10 mouse cellular contexts compared by ENCODE assay signal in genomic region chr19:61247334-61247733, GRCm38 (mm10). TPM values are rescaled to one million over a fixed set of nuclear protein-coding genes. Genes with fewer than 3 reads are reported as not detected.
ATAC-seq and TF ChIP-seq lines count a peak whose summit lies in the region.
"Not testable (repeated sequence)": the region's sequence is repeated elsewhere in the genome, so short reads cannot be mapped to it uniquely, and the experiment has no call there.
"Had no signal": no experiment of that assay in that cellular context is flagged by ENCODE, and none has a peak within 500 bp of the region (broad histone marks: within the 10 kb centered on the region; RNA-seq: fewer than 3 reads in every experiment).

No protein-coding gene starts in this region.

- not testable (repeated sequence) for H3K4me3 ChIP-seq in intestine, embryonic 15.5 days (replicated peaks); intestine, embryonic 16.5 days (ENCODE audit: low read length); small intestine, adult 2 months (ENCODE audit: low read depth, low read length)

- not testable (repeated sequence) for H3K9ac ChIP-seq in intestine, embryonic 15.5 days; intestine, embryonic 16.5 days (ENCODE audit: low read depth, low read length)

- TF ChIP-seq CTCF in small intestine, adult 2 months (IDR thresholded peaks at IDR 0.05; ENCODE audit: extremely low read depth, insufficient read length, insufficient replicate concordance, low read depth, low read length), result not testable (repeated sequence)

- TF ChIP-seq POLR2A in small intestine, adult 2 months (IDR thresholded peaks at IDR 0.05; ENCODE audit: low read depth, low read length), result not testable (repeated sequence)

- H3K4me1 ChIP-seq in intestine, embryonic 15.5 days (replicated peaks); intestine, embryonic 16.5 days (ENCODE audit: control insufficient read depth, insufficient read depth, low read length); small intestine, adult 2 months (ENCODE audit: control insufficient read depth, insufficient read depth, insufficient read length, low read length): not testable (repeated sequence)

- not testable (repeated sequence) for H3K9me3 ChIP-seq in intestine, embryonic 15.5 days; intestine, embryonic 16.5 days (ENCODE audit: control insufficient read depth, low read length)

- not testable (repeated sequence) for H3K27me3 ChIP-seq in intestine, embryonic 15.5 days (replicated peaks); intestine, embryonic 16.5 days (replicated peaks; ENCODE audit: control insufficient read depth, insufficient read depth, low read length); small intestine, adult 2 months (ENCODE audit: control insufficient read depth, insufficient read depth, low read length)

- not testable (repeated sequence) for H3K36me3 ChIP-seq in intestine, embryonic 15.5 days; intestine, embryonic 16.5 days (ENCODE audit: control insufficient read depth, insufficient read depth, low read length); small intestine, adult 2 months (ENCODE audit: control insufficient read depth, insufficient read depth, low read length)

- 51% methylated on average over 4 of the region's 4 CpGs for WGBS in intestine, embryonic 15.5 days
- 55% methylated on average over 4 of the region's 4 CpGs for WGBS in intestine, embryonic 16.5 days
- WGBS in small intestine, adult 2 months, result 31% methylated on average over 4 of the region's 4 CpGs

- not testable (repeated sequence) for H3K4me2 ChIP-seq in intestine, embryonic 15.5 days (replicated peaks); intestine, embryonic 16.5 days (ENCODE audit: low read depth, low read length)

- ATAC-seq in intestine, embryonic 15.5 days, result peak; percentile 62
- ATAC-seq in intestine, embryonic 16.5 days, result peak; percentile 68

- not testable (repeated sequence) for H3K27ac ChIP-seq in intestine, embryonic 15.5 days; intestine, embryonic 16.5 days (ENCODE audit: low read length)
- 0 out of 2 replicates have a peak overlapping the region, but pooled peaks have one; percentile 35 for H3K27ac ChIP-seq in small intestine, adult 2 months (ENCODE audit: insufficient read depth, low read depth, low read length)

RNA-seq across cellular contexts. Expression of gene Csf2ra, which starts 19.1 kb away (rescaled TPM):
- polyA plus RNA-seq in intestine, embryonic 15.5 days (2015; fragmentation: Nextera tagmentation; extraction: Ambion mirVana), result 33.9 and 40.7 TPM in 2 replicates
- polyA plus RNA-seq in intestine, embryonic 16.5 days (2015; fragmentation: Nextera tagmentation; extraction: Ambion mirVana), result 35.6 and 36.5 TPM in 2 replicates
- polyA plus RNA-seq in small intestine, adult 2 months (2012; rRNA removed), result 84.2 and 140 TPM in 2 replicates

RNA-seq across cellular contexts. Expression of gene Gm21060, which starts 49.5 kb away (rescaled TPM):
- polyA plus RNA-seq in intestine, embryonic 15.5 days (2015; fragmentation: Nextera tagmentation; extraction: Ambion mirVana), result not detected in 2 replicates
- not detected in 2 replicates for polyA plus RNA-seq in intestine, embryonic 16.5 days (2015; fragmentation: Nextera tagmentation; extraction: Ambion mirVana)
- polyA plus RNA-seq in small intestine, adult 2 months (2012; rRNA removed), result not detected in 2 replicates
- polyA plus RNA-seq: activated CD4-positive, CD25-positive, alpha-beta regulatory T cell, adult 4 months; adrenal gland, adult 2 months; brain, embryonic 14.5 days; C2C12; CD4-positive, CD25-positive, alpha-beta regulatory T cell, adult 4 months; G1E; Patski had no signal
